Mouse (Mus musculus) G1E (cell line): ENCODE data around the gene Gm19345.

Experiments used
- CTCF ChIP-seq: IDR thresholded peaks from 2 replicates; pipeline ENCODE4 v1.5.1; 2012; ENCODE audit warnings: low read depth, low read length, inconsistent platforms, mixed read lengths
- GATA1 ChIP-seq: IDR thresholded peaks from 2 replicates; pipeline ENCODE4 v1.6.1; 2012; ENCODE audit warnings: borderline replicate concordance, low read length, inconsistent platforms, mixed read lengths
- GATA2 ChIP-seq: IDR thresholded peaks from 2 replicates; pipeline ENCODE4 v1.6.1; 2012; ENCODE audit warnings: low read depth, low read length, inconsistent platforms, borderline replicate concordance
- POLR2AphosphoS5 ChIP-seq: IDR thresholded peaks from 2 replicates; pipeline ENCODE4 v1.6.1; 2012; ENCODE audit warnings: low read depth, low read length, inconsistent platforms; ENCODE audit not compliant: insufficient replicate concordance
- TAL1 ChIP-seq: conservative IDR thresholded peaks from 2 replicates; pipeline ENCODE4 v1.6.1; 2012; ENCODE audit warnings: low read depth, low read length, inconsistent platforms, mixed read lengths

DNA sequence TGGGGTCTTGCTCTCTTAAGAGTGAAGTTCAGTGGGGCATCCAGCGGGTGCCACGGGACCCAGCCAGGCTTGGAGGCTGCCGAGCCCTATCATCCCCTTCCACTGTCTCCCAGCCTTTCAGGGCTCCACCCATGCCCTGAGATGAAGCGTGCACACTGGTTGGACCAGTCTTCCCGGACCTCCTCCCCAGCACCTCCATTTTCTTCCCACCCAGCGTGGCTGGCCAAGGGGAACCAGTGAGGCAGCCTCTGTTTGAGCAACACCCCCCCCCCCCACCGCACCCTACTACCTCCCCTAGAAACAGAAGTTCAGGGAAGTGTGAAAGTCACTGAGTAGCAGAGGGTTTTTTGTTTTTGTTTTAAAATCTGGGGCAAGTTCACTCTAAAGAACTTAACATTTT is 36.0 kb downstream of the Gm19345 start, which contains the start of gene Ceacam19:
- no peak for TF ChIP-seq CTCF
- no peak for TF ChIP-seq TAL1
- no peak for TF ChIP-seq POLR2AphosphoS5
- TF ChIP-seq GATA1 = no peak
- TF ChIP-seq GATA2 = no peak
